Mouse (Mus musculus): ENCODE measurements around the gene Cops9. TPM values are rescaled to one million over a fixed set of nuclear protein-coding genes. Genes with fewer than 3 reads are reported as not detected.
A peak's percentile ranks its signal among the peaks of the same experiment; 100 is the strongest.

Gene Cops9
- polyA plus RNA-seq, 1 experiment from 2014 or later: 677 TPM

- Histone ChIP-seq H3K27ac (ENCODE audit: low read depth, low read length) (no peak overlapping the region), H3K27me3 (replicated peaks; ENCODE audit: control insufficient read depth, insufficient read depth, low read length) (no peaks in the 10 kb centered on the region), H3K4me3 (ENCODE audit: low read depth, low read length) (no peak overlapping the region), H3K9me3 (replicated peaks; ENCODE audit: control insufficient read depth, low read length) (no peaks in the 10 kb centered on the region), H3K4me1 (ENCODE audit: control insufficient read depth, insufficient read depth, low read length) (no peaks in the 10 kb centered on the region), H3K36me3 (ENCODE audit: control insufficient read depth, insufficient read depth, low read length) (peaks cover 20% of the 10 kb centered on the region), H3K4me2 (ENCODE audit: low read length) (no peak overlapping the region), H3K9ac (ENCODE audit: low read length) (no peak overlapping the region)
- DNase-seq (ENCODE audit: low spot score) (no peak), ATAC-seq (no peak)
- WGBS: 60% methylated on average over 5 of the region's 5 CpGs
Observed at GRCm38 (mm10) chr1:92632196-92632595, 9.6 kb downstream of the Cops9 start.

GRCm38 (mm10) chr1:92628227-92628626 is 13.6 kb downstream of the Cops9 start:
- no peak overlapping the region for H3K9ac ChIP-seq (ENCODE audit: low read length)
- no peak overlapping the region for H3K4me3 ChIP-seq (ENCODE audit: low read depth, low read length)
- H3K9me3 ChIP-seq (replicated peaks; ENCODE audit: control insufficient read depth, low read length): no peaks in the 10 kb centered on the region
- H3K27me3 ChIP-seq (replicated peaks; ENCODE audit: control insufficient read depth, insufficient read depth, low read length): no peaks in the 10 kb centered on the region
- peak; percentile 16 for DNase-seq (ENCODE audit: low spot score)
- no peak overlapping the region for H3K27ac ChIP-seq (ENCODE audit: low read depth, low read length)
- no peaks in the 10 kb centered on the region for H3K4me1 ChIP-seq (ENCODE audit: control insufficient read depth, insufficient read depth, low read length)
- ATAC-seq: no peak
- H3K36me3 ChIP-seq (ENCODE audit: control insufficient read depth, insufficient read depth, low read length): no peaks in the 10 kb centered on the region
- H3K4me2 ChIP-seq (ENCODE audit: low read length): no peak overlapping the region
- 76% methylated on average over 4 of the region's 4 CpGs for WGBS

GRCm38 (mm10) chr1:92618360-92618759 is 23.4 kb downstream of the Cops9 start:
- WGBS: 72% methylated on average over 4 of the region's 4 CpGs

GRCm38 (mm10) chr1:92617488-92617887 is 24.3 kb downstream of the Cops9 start, which contains the start of gene Olfr12:
Olfr12 (plus strand) TSS chr1:92617788.
- ATAC-seq (no peak), DNase-seq (ENCODE audit: low spot score) (no peak)
- Histone ChIP-seq H3K36me3 (ENCODE audit: control insufficient read depth, insufficient read depth, low read length) (no peaks in the 10 kb centered on the region), H3K9ac (ENCODE audit: low read length) (no peak within 1 kb of the TSS), H3K4me3 (ENCODE audit: low read depth, low read length) (no peak within 1 kb of the TSS), H3K27me3 (replicated peaks; ENCODE audit: control insufficient read depth, insufficient read depth, low read length) (no peaks in the 10 kb centered on the region), H3K4me1 (ENCODE audit: control insufficient read depth, insufficient read depth, low read length) (no peaks in the 10 kb centered on the region), H3K9me3 (replicated peaks; ENCODE audit: control insufficient read depth, low read length) (no peaks in the 10 kb centered on the region), H3K4me2 (ENCODE audit: low read length) (no peak within 1 kb of the TSS), H3K27ac (ENCODE audit: low read depth, low read length) (no peak within 1 kb of the TSS)
- 76% methylated on average over 2 of the region's 2 CpGs for WGBS

More at GRCm38 (mm10) chr1:92618360-92618759, 23.4 kb downstream of the Cops9 start:
- ATAC-seq (no peak), DNase-seq (ENCODE audit: low spot score) (no peak)
- Histone ChIP-seq H3K36me3 (ENCODE audit: control insufficient read depth, insufficient read depth, low read length) (no peaks in the 10 kb centered on the region), H3K4me3 (ENCODE audit: low read depth, low read length) (no peak overlapping the region), H3K4me2 (ENCODE audit: low read length) (no peak overlapping the region), H3K9me3 (replicated peaks; ENCODE audit: control insufficient read depth, low read length) (no peaks in the 10 kb centered on the region), H3K9ac (ENCODE audit: low read length) (no peak overlapping the region), H3K4me1 (ENCODE audit: control insufficient read depth, insufficient read depth, low read length) (no peaks in the 10 kb centered on the region), H3K27ac (ENCODE audit: low read depth, low read length) (no peak overlapping the region), H3K27me3 (replicated peaks; ENCODE audit: control insufficient read depth, insufficient read depth, low read length) (no peaks in the 10 kb centered on the region)

GRCm38 (mm10) chr1:92616046-92616445 is 25.7 kb downstream of the Cops9 start:
- Histone ChIP-seq H3K36me3 (ENCODE audit: control insufficient read depth, insufficient read depth, low read length) (no peaks in the 10 kb centered on the region), H3K4me2 (ENCODE audit: low read length) (no peak overlapping the region), H3K27ac (ENCODE audit: low read depth, low read length) (no peak overlapping the region), H3K4me1 (ENCODE audit: control insufficient read depth, insufficient read depth, low read length) (no peaks in the 10 kb centered on the region), H3K9ac (ENCODE audit: low read length) (no peak overlapping the region), H3K27me3 (replicated peaks; ENCODE audit: control insufficient read depth, insufficient read depth, low read length) (no peaks in the 10 kb centered on the region), H3K9me3 (replicated peaks; ENCODE audit: control insufficient read depth, low read length) (no peaks in the 10 kb centered on the region), H3K4me3 (ENCODE audit: low read depth, low read length) (no peak overlapping the region)
- 83% methylated on average over 1 of the region's 1 CpGs for WGBS
- no peak for ATAC-seq
- no peak for DNase-seq (ENCODE audit: low spot score)

- H3K9me3 ChIP-seq (replicated peaks; ENCODE audit: control insufficient read depth, low read length): no peaks in the 10 kb centered on the region
- no peak overlapping the region for H3K4me3 ChIP-seq (ENCODE audit: low read depth, low read length)
- ATAC-seq (0 out of 2 replicates have a peak, but pooled peaks have one; percentile 23), DNase-seq (ENCODE audit: low spot score) (peak; percentile 71)
- no peak overlapping the region for H3K9ac ChIP-seq (ENCODE audit: low read length)
- no peak overlapping the region for H3K4me2 ChIP-seq (ENCODE audit: low read length)
- 9% methylated on average over 1 of the region's 1 CpGs for WGBS
- H3K27ac ChIP-seq (ENCODE audit: low read depth, low read length): no peak overlapping the region
- no peaks in the 10 kb centered on the region for H3K27me3 ChIP-seq (replicated peaks; ENCODE audit: control insufficient read depth, insufficient read depth, low read length)
- H3K36me3 ChIP-seq (ENCODE audit: control insufficient read depth, insufficient read depth, low read length): no peaks in the 10 kb centered on the region
- no peaks in the 10 kb centered on the region for H3K4me1 ChIP-seq (ENCODE audit: control insufficient read depth, insufficient read depth, low read length)
Observed at GRCm38 (mm10) chr1:92614516-92614915, 27.3 kb downstream of the Cops9 start.

GRCm38 (mm10) chr1:92613175-92613574 is 28.6 kb downstream of the Cops9 start:
- WGBS: 37% methylated on average over 4 of the region's 4 CpGs
- DNase-seq (ENCODE audit: low spot score) (no peak), ATAC-seq (no peak)
- Histone ChIP-seq H3K27ac (ENCODE audit: low read depth, low read length) (no peak overlapping the region), H3K9me3 (replicated peaks; ENCODE audit: control insufficient read depth, low read length) (no peaks in the 10 kb centered on the region), H3K9ac (ENCODE audit: low read length) (no peak overlapping the region), H3K36me3 (ENCODE audit: control insufficient read depth, insufficient read depth, low read length) (no peaks in the 10 kb centered on the region), H3K4me1 (ENCODE audit: control insufficient read depth, insufficient read depth, low read length) (no peaks in the 10 kb centered on the region), H3K27me3 (replicated peaks; ENCODE audit: control insufficient read depth, insufficient read depth, low read length) (no peaks in the 10 kb centered on the region), H3K4me2 (ENCODE audit: low read length) (no peak overlapping the region), H3K4me3 (ENCODE audit: low read depth, low read length) (no peak overlapping the region)

- ATAC-seq: no peak
Observed at GRCm38 (mm10) chr1:92611008-92611407, 30.8 kb downstream of the Cops9 start.

GRCm38 (mm10) chr1:92607711-92608110 is 34.1 kb downstream of the Cops9 start:
- no peak overlapping the region for H3K4me2 ChIP-seq (ENCODE audit: low read length)
- no peaks in the 10 kb centered on the region for H3K27me3 ChIP-seq (replicated peaks; ENCODE audit: control insufficient read depth, insufficient read depth, low read length)
- no peaks in the 10 kb centered on the region for H3K9me3 ChIP-seq (replicated peaks; ENCODE audit: control insufficient read depth, low read length)
- no peak overlapping the region for H3K9ac ChIP-seq (ENCODE audit: low read length)
- WGBS: 72% methylated on average over 4 of the region's 4 CpGs
- H3K4me1 ChIP-seq (ENCODE audit: control insufficient read depth, insufficient read depth, low read length): no peaks in the 10 kb centered on the region
- DNase-seq (ENCODE audit: low spot score) (no peak), ATAC-seq (no peak)
- H3K4me3 ChIP-seq (ENCODE audit: low read depth, low read length): no peak overlapping the region
- no peaks in the 10 kb centered on the region for H3K36me3 ChIP-seq (ENCODE audit: control insufficient read depth, insufficient read depth, low read length)
- H3K27ac ChIP-seq (ENCODE audit: low read depth, low read length): no peak overlapping the region

More at GRCm38 (mm10) chr1:92611008-92611407, 30.8 kb downstream of the Cops9 start:
- Histone ChIP-seq H3K9me3 (replicated peaks; ENCODE audit: control insufficient read depth, low read length) (no peaks in the 10 kb centered on the region), H3K4me3 (ENCODE audit: low read depth, low read length) (no peak overlapping the region), H3K36me3 (ENCODE audit: control insufficient read depth, insufficient read depth, low read length) (no peaks in the 10 kb centered on the region), H3K27me3 (replicated peaks; ENCODE audit: control insufficient read depth, insufficient read depth, low read length) (no peaks in the 10 kb centered on the region), H3K27ac (ENCODE audit: low read depth, low read length) (no peak overlapping the region), H3K4me1 (ENCODE audit: control insufficient read depth, insufficient read depth, low read length) (no peaks in the 10 kb centered on the region), H3K4me2 (ENCODE audit: low read length) (no peak overlapping the region), H3K9ac (ENCODE audit: low read length) (no peak overlapping the region)
- 4% methylated on average over 5 of the region's 5 CpGs for WGBS
- peak; percentile 77 for DNase-seq (ENCODE audit: low spot score)

Measured in forebrain, embryonic 14.5 days (tissue).